Mouse (Mus musculus): ENCODE data around the gene Denr. TPM values are rescaled to one million over a fixed set of nuclear protein-coding genes. Genes with fewer than 3 reads are reported as not detected.

Denr gene
- polyA plus RNA-seq, 1 experiment from 2014 or later = 145 TPM

DNA sequence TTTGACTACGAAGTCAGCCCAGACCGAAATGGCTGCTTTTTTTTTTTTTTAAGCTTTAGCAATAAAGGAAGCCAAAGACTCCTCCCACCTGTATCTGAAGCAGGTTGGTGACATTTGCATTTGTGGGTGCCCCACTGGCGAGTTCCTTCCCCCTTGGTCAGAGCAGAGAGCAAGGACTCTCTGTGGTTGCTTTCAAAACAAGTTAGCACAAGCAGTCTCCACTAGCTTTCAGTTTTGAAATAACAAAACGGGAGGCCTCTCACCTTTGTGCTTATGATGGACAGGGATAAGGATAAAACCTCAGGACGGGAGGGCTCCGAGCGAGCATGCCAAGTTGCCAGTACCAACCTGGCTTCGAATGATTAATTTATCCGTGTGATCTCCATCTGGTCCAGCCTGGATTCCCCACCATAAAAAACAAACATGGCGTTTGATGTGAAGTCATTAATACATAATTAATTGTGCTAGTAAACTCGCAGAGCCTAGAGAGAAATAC lies 67.7 kb downstream of the Denr start:
- Histone ChIP-seq H3K9ac (0 out of 2 replicates have a peak overlapping the region, but pooled peaks have one; percentile 12), H3K4me1 (peaks cover 57% of the 10 kb centered on the region), H3K4me2 (peak overlapping the region; percentile 92), H3K27me3 (peaks cover 2% of the 10 kb centered on the region; the same call in 1 of the 2 replicates), H3K9me3 (replicated peaks) (no peaks in the 10 kb centered on the region), H3K36me3 (no peaks in the 10 kb centered on the region), H3K4me3 (replicated peaks) (peak overlapping the region; percentile 79), H3K27ac (peak overlapping the region; percentile 83)
- no peak for ATAC-seq (replicated peaks; ENCODE audit: low FRiP score)
- WGBS = 14% methylated on average over 11 of the region's 11 CpGs

DNA sequence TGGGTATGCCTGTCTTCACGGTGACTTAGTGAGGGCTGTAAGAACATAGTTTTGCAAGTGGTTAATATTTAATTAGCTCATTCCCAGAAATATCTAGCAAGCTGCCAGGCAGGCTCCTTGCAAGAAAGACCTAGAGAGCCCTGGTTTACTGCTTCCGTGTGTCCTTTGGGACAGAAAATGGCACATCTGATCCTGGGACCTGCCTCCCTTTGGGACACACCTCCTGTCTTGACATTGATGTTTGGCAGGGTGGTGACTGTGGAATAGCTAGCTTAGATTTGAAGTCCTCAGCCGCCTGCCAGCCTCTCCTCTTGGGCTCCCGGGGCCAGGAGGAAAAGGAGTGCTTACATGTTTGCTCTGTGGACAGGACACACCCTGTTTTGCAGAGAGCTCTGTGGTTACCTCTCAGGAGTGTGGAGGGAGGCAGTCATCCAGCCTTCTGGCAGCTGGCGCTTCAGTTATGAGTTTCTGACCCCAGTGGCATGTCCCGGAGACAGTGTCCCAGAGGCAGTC lies 68.7 kb downstream of the Denr start:
- H3K4me1 ChIP-seq = peaks cover 65% of the 10 kb centered on the region
- H3K4me2 ChIP-seq = peak overlapping the region; percentile 92
- H3K9me3 ChIP-seq (replicated peaks) = no peaks in the 10 kb centered on the region
- H3K27ac ChIP-seq = peak overlapping the region; percentile 83
- H3K9ac ChIP-seq = no peak overlapping the region
- peaks cover 2% of the 10 kb centered on the region; the same call in 1 of the 2 replicates for H3K27me3 ChIP-seq
- ATAC-seq (replicated peaks; ENCODE audit: low FRiP score) = no peak; the same call in 1 of the 2 replicates
- H3K36me3 ChIP-seq = no peaks in the 10 kb centered on the region
- WGBS = 50% methylated on average over 6 of the region's 6 CpGs
- H3K4me3 ChIP-seq (replicated peaks) = no peak overlapping the region

DNA sequence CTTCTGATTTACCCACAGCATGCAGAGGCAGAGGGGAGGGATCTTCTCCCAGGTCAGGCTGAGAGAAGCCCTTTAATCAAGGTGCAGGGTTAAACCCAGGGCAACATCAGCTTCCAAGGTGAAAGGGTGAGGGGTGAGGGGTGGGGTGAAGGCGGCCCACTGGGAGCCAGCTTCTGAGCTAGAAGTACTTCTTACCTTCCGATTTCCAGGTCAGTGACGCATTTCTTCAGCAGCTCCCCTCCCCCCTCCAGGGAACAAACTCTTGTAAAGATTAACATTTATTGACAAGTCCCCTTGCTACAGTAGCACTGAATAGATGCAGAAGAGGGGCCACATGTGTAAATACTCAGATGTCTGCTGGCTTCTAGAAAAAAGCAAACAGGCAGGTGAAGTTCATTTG lies 70.3 kb downstream of the Denr start:
- 47% methylated on average over 3 of the region's 3 CpGs for WGBS
- Histone ChIP-seq H3K4me1 (peaks cover 71% of the 10 kb centered on the region), H3K27ac (peak overlapping the region; percentile 83), H3K9me3 (replicated peaks) (no peaks in the 10 kb centered on the region), H3K27me3 (peaks cover 2% of the 10 kb centered on the region; the same call in 1 of the 2 replicates), H3K4me2 (peak overlapping the region; percentile 34; the same call in 1 of the 2 replicates), H3K36me3 (no peaks in the 10 kb centered on the region), H3K4me3 (replicated peaks) (no peak overlapping the region), H3K9ac (no peak overlapping the region)
- ATAC-seq (replicated peaks; ENCODE audit: low FRiP score) = no peak

DNA sequence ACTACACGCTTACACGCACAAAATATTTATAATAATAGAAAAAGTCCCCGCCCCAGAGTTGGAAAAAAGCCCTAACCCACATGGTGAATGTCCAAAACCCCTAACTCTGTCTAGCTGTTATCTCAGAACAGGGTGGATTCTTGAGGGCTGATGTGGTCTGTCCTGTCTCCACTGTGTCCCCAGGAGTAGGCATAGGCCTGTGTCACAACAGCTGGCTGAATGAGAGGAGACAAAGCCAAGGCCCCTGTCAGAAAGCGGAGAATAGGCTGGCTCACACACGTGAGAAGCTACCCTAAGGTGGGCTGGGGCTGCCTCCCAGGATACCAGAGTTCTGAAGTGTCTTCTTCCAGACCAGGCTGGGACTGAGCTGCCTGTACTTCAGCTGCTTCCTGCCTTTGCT lies 71.2 kb downstream of the Denr start:
- peaks cover 74% of the 10 kb centered on the region for H3K4me1 ChIP-seq
- H3K36me3 ChIP-seq = no peaks in the 10 kb centered on the region
- H3K9ac ChIP-seq = no peak overlapping the region
- 81% methylated on average over 5 of the region's 5 CpGs for WGBS
- H3K27me3 ChIP-seq = 0 out of 2 replicates have a peak, but pooled peaks cover 2% of the 10 kb centered on the region
- no peak overlapping the region for H3K27ac ChIP-seq
- no peak overlapping the region for H3K4me3 ChIP-seq (replicated peaks)
- H3K4me2 ChIP-seq = no peak overlapping the region
- H3K9me3 ChIP-seq (replicated peaks) = no peaks in the 10 kb centered on the region
- no peak for ATAC-seq (replicated peaks; ENCODE audit: low FRiP score)

Other genes with a start within 250 kb of the Denr start
- 34.0 and 34.1 TPM in 2 replicates for gene Clip1, start 222.6 kb upstream of the Denr start, polyA plus RNA-seq (2015; fragmentation: Nextera tagmentation; extraction: Ambion mirVana)
- 82.7 and 83.5 TPM in 2 replicates for gene Zcchc8, start 186.1 kb upstream of the Denr start, polyA plus RNA-seq (2015; fragmentation: Nextera tagmentation; extraction: Ambion mirVana)
- 122 and 124 TPM in 2 replicates for gene Rsrc2, start 157.8 kb upstream of the Denr start, polyA plus RNA-seq (2015; fragmentation: Nextera tagmentation; extraction: Ambion mirVana)
- 33.0 and 34.1 TPM in 2 replicates for gene Kntc1, start 157.5 kb upstream of the Denr start, polyA plus RNA-seq (2015; fragmentation: Nextera tagmentation; extraction: Ambion mirVana)
- 0.10 TPM in 1 of 2 replicates, not detected in the other for gene Hcar2, start 41.7 kb upstream of the Denr start, polyA plus RNA-seq (2015; fragmentation: Nextera tagmentation; extraction: Ambion mirVana)
- gene Hcar1, start 27.2 kb upstream of the Denr start, polyA plus RNA-seq (2015; fragmentation: Nextera tagmentation; extraction: Ambion mirVana) = 2.0 TPM in 2 replicates
- gene Gm43518, start 20.2 kb downstream of the Denr start, polyA plus RNA-seq (2015; fragmentation: Nextera tagmentation; extraction: Ambion mirVana) = 1.7 and 2.9 TPM in 2 replicates
- 6.0 and 6.9 TPM in 2 replicates for gene Ccdc62, start 23.5 kb downstream of the Denr start, polyA plus RNA-seq (2015; fragmentation: Nextera tagmentation; extraction: Ambion mirVana)
- gene Hip1r, start 66.5 kb downstream of the Denr start, polyA plus RNA-seq (2015; fragmentation: Nextera tagmentation; extraction: Ambion mirVana) = 18.2 and 20.0 TPM in 2 replicates
- gene Vps37b, start 125.1 kb downstream of the Denr start, polyA plus RNA-seq (2015; fragmentation: Nextera tagmentation; extraction: Ambion mirVana) = 33.8 and 35.3 TPM in 2 replicates
- gene Abcb9, start 188.6 kb downstream of the Denr start, polyA plus RNA-seq (2015; fragmentation: Nextera tagmentation; extraction: Ambion mirVana) = 1.5 and 1.7 TPM in 2 replicates
- 22.5 and 24.7 TPM in 2 replicates for gene Ogfod2, start 205.1 kb downstream of the Denr start, polyA plus RNA-seq (2015; fragmentation: Nextera tagmentation; extraction: Ambion mirVana)
- gene Arl6ip4, start 208.9 kb downstream of the Denr start, polyA plus RNA-seq (2015; fragmentation: Nextera tagmentation; extraction: Ambion mirVana) = 101 and 108 TPM in 2 replicates

Data from kidney, embryonic 15.5 days (tissue).